Mouse (Mus musculus) brain, embryonic 14.5 days (tissue): ENCODE data around the gene Pi4ka. TPM values are rescaled to one million over a fixed set of nuclear protein-coding genes. Genes with fewer than 3 reads are reported as not detected.

Experiments used
- DNase-seq: peaks from one replicate; pipeline ENCODE4 v3.0.0-alpha.2; 2011; ENCODE audit warnings: low read depth
- CTCF ChIP-seq: fragments of 200-500 bp; IDR thresholded peaks from 2 replicates; pipeline ENCODE4 v1.5.1; 2012; ENCODE audit warnings: inconsistent platforms, mild to moderate bottlenecking, moderate library complexity, borderline replicate concordance; ENCODE audit not compliant: insufficient read depth, insufficient read length; ENCODE audit errors: extremely low read depth
- POLR2A ChIP-seq: fragments of 200-500 bp; IDR thresholded peaks from 2 replicates; pipeline ENCODE4 v1.6.1; 2012; ENCODE audit warnings: mild to moderate bottlenecking, inconsistent platforms, borderline replicate concordance; ENCODE audit not compliant: poor library complexity, insufficient read depth, insufficient read length, severe bottlenecking; ENCODE audit errors: extremely low read depth
- polyA plus RNA-seq: library from polyadenylated mRNA; depleted of rRNA; stranded (reverse); fragments of >200 nt; gene quantifications from 2 replicates; pipeline ENCODE4 v1.2.3, GENCODE M21; 2012

Pi4ka gene
- polyA plus RNA-seq, 1 experiment = 151 TPM

GRCm38 (mm10) chr16:17382306-17382705 is 23.8 kb downstream of the Pi4ka start:
- DNase-seq = no peak
- no peak for TF ChIP-seq CTCF
- no peak for TF ChIP-seq POLR2A

GRCm38 (mm10) chr16:17358787-17359186 is 47.3 kb downstream of the Pi4ka start:
- TF ChIP-seq CTCF = no peak
- TF ChIP-seq POLR2A = no peak
- no peak for DNase-seq

GRCm38 (mm10) chr16:17356031-17356430 is 50.1 kb downstream of the Pi4ka start:
- DNase-seq = no peak
- TF ChIP-seq POLR2A (no peak), CTCF (no peak)

- TF ChIP-seq CTCF (no peak), POLR2A (no peak)
- DNase-seq = no peak
These were observed 59.3 kb downstream of the Pi4ka start for GRCm38 (mm10) chr16:17346766-17347165.

GRCm38 (mm10) chr16:17345813-17346155 is 60.3 kb downstream of the Pi4ka start:
- DNase-seq = no peak
- no peak for TF ChIP-seq CTCF
- TF ChIP-seq POLR2A = no peak

- TF ChIP-seq POLR2A (no peak), CTCF (no peak)
- no peak for DNase-seq
These were observed 60.8 kb downstream of the Pi4ka start for GRCm38 (mm10) chr16:17345141-17345812.

GRCm38 (mm10) chr16:17341847-17342246 is 64.3 kb downstream of the Pi4ka start:
- no peak for DNase-seq
- TF ChIP-seq POLR2A = no peak
- no peak for TF ChIP-seq CTCF

GRCm38 (mm10) chr16:17340705-17341104 is 65.4 kb downstream of the Pi4ka start:
- DNase-seq = no peak
- TF ChIP-seq POLR2A (no peak), CTCF (no peak)

- no peak for DNase-seq
- TF ChIP-seq CTCF (no peak), POLR2A (no peak)
These were observed 66.4 kb downstream of the Pi4ka start for GRCm38 (mm10) chr16:17339701-17340100.

GRCm38 (mm10) chr16:17336089-17336488 is 70.0 kb downstream of the Pi4ka start:
- no peak for DNase-seq
- no peak for TF ChIP-seq CTCF
- TF ChIP-seq POLR2A = no peak

- DNase-seq = no peak
- TF ChIP-seq CTCF = no peak
- no peak for TF ChIP-seq POLR2A
These were observed 71.5 kb downstream of the Pi4ka start for GRCm38 (mm10) chr16:17334574-17334973.

GRCm38 (mm10) chr16:17331855-17332254 is 74.3 kb downstream of the Pi4ka start:
- DNase-seq = no peak
- TF ChIP-seq POLR2A (no peak), CTCF (no peak)

- no peak for DNase-seq
- no peak for TF ChIP-seq POLR2A
- TF ChIP-seq CTCF = no peak
These were observed 75.0 kb downstream of the Pi4ka start, which contains the start of gene Serpind1 for GRCm38 (mm10) chr16:17331116-17331515. Gene Serpind1 (plus strand): TSS chr16:17331371.
